Mouse (Mus musculus): Measurements from ENCODE around the gene Trrap. TPM values are rescaled to one million over a fixed set of nuclear protein-coding genes. Genes with fewer than 3 reads are reported as not detected.
"Not testable (repeated sequence)": the region's sequence is repeated elsewhere in the genome, so short reads cannot be mapped to it uniquely, and the experiment has no call there.

The Trrap gene
- 52.5 and 59.5 TPM in 2 replicates for polyA plus RNA-seq (2015; fragmentation: Nextera tagmentation; extraction: Ambion mirVana)

- H3K9me3 ChIP-seq, H3K4me1 ChIP-seq, H3K27me3 ChIP-seq: not testable (repeated sequence)
- Histone ChIP-seq H3K27ac (peak within 1 kb of the TSS; percentile 99), H3K4me3 (peak within 1 kb of the TSS; percentile 98), H3K4me2 (peak within 1 kb of the TSS; percentile 70), H3K36me3 (peaks cover 21% of the 10 kb centered on the region), H3K9ac (peak within 1 kb of the TSS; percentile 94)
- ATAC-seq (ENCODE audit: insufficient number of reproducible peaks, low FRiP score, low TSS enrichment, low read depth), result 0 out of 2 replicates have a peak, but pooled peaks have one; percentile 18
- WGBS, result 78% methylated on average over 14 of the region's 15 CpGs
Measured at GRCm38 (mm10) chr5:144767106-144767798, at the start of gene Trrap. Gene Trrap, plus strand, starts transcription at chr5:144767732.

- Histone ChIP-seq H3K4me1 (peaks cover 10% of the 10 kb centered on the region), H3K9me3 (no peaks in the 10 kb centered on the region), H3K9ac (no peak overlapping the region), H3K27ac (no peak overlapping the region), H3K27me3 (no peaks in the 10 kb centered on the region), H3K4me3 (no peak overlapping the region), H3K36me3 (no peaks in the 10 kb centered on the region), H3K4me2 (no peak overlapping the region)
- WGBS, result 36% methylated on average over 6 of the region's 6 CpGs
- no peak; the same call in 1 of the 2 replicates for ATAC-seq (ENCODE audit: insufficient number of reproducible peaks, low FRiP score, low TSS enrichment, low read depth)
Measured at GRCm38 (mm10) chr5:144719781-144720180, 47.8 kb upstream of the Trrap start.

DNA sequence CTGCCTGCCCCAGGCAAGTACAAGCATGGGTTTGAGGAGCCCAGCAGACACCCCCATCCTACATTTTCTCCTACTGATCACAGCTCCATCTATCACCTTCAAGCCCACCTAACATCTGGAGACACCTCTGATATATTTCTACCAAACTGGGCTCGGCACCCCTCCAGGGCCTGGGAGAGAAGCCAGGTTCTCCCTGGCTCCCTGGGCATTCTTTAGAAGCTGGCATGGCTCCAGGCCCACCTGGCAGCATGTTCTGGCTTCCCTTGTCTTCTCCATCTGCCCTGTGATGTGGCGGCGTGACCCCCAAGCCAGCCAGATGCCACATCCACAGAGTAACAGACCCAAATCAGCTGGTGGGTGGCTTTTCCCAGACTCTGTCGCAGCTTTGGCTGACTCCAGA lies 47.3 kb upstream of the Trrap start:
- H3K9me3 ChIP-seq, result no peaks in the 10 kb centered on the region

DNA sequence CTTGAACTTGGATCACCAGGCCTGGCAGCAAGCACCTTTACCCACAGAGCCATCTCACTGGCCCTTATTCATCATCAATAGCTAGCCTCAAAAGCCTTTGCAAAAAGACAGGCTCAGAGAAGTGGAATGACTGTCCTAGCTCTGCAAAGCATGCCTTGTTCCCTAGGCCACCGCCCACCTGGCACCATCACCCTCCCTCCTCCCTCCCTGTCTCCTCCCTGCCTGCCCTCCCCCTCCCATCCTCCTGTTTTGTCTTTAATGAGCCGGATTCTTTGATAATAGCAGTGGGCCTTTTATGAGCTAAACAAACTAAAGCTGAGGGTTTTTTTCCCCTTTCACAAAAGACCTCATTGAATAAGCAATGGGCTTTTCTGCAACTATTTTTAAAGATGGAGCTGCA lies 42.6 kb upstream of the Trrap start:
- H3K4me3 ChIP-seq, result no peak overlapping the region
- H3K36me3 ChIP-seq, result no peaks in the 10 kb centered on the region
- no peak overlapping the region for H3K9ac ChIP-seq
- H3K27ac ChIP-seq, result no peak overlapping the region
- WGBS, result 27% methylated on average over 2 of the region's 2 CpGs
- no peaks in the 10 kb centered on the region for H3K9me3 ChIP-seq
- no peak overlapping the region for H3K4me2 ChIP-seq
- no peak for ATAC-seq (ENCODE audit: insufficient number of reproducible peaks, low FRiP score, low TSS enrichment, low read depth)
- H3K4me1 ChIP-seq, result peaks cover 7% of the 10 kb centered on the region; the same call in 1 of the 2 replicates
- peaks cover 11% of the 10 kb centered on the region; the same call in 1 of the 2 replicates for H3K27me3 ChIP-seq

More for the DNA sequence above, 47.3 kb upstream of the Trrap start:
- Histone ChIP-seq H3K27ac (no peak overlapping the region), H3K4me3 (no peak overlapping the region), H3K4me1 (peaks cover 10% of the 10 kb centered on the region), H3K4me2 (no peak overlapping the region), H3K27me3 (no peaks in the 10 kb centered on the region), H3K9ac (no peak overlapping the region), H3K36me3 (no peaks in the 10 kb centered on the region)
- ATAC-seq (ENCODE audit: insufficient number of reproducible peaks, low FRiP score, low TSS enrichment, low read depth), result 0 out of 2 replicates have a peak, but pooled peaks have one; percentile 33
- 44% methylated on average over 4 of the region's 4 CpGs for WGBS

DNA sequence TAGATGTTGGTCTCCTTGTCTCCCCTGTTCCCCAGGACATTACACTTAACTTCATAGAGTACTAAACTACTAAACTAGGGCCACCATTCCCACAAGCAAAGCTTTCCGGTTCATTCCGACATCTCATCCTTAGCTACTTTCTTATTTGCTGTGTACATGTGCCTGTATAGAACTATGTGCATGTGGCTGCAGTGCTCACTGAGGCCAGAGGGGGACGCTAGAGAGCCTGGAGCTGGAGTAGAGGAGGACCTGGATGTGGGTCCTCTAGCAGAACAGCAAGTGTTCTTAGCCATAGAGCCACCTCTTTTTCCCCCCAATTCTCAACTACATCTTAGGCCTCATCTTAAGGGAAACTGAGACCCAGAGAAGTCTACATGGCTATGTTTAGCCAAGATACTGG lies 42.0 kb upstream of the Trrap start:
- Histone ChIP-seq H3K9ac (no peak overlapping the region), H3K36me3 (no peaks in the 10 kb centered on the region), H3K4me2 (no peak overlapping the region), H3K9me3 (no peaks in the 10 kb centered on the region), H3K27me3 (peaks cover 11% of the 10 kb centered on the region; the same call in 1 of the 2 replicates), H3K4me3 (no peak overlapping the region), H3K4me1 (peaks cover 1% of the 10 kb centered on the region; the same call in 1 of the 2 replicates), H3K27ac (no peak overlapping the region)
- ATAC-seq (ENCODE audit: insufficient number of reproducible peaks, low FRiP score, low TSS enrichment, low read depth), result no peak
- WGBS, result 77% methylated on average over 3 of the region's 3 CpGs

DNA sequence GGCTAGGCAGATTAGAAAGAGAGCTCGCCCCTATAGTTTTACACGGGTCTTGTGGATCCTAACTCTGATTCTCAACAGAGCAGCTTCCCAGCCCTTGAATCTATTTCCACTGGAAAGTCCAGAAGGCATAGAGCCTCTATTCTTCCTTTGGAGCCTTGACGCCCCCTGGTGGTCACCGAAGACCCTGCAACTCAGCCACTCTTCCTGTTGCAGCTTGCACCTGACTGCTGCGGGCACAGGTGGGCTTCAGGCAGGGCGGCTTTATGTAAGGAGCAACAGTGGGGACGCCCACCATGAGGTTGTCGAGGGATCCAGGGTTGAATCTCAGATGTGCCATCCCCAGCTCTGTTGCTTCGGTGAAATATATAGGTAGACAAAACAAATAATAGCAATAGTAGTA lies 40.4 kb upstream of the Trrap start:
- Histone ChIP-seq H3K9ac (no peak overlapping the region), H3K27ac (no peak overlapping the region), H3K36me3 (no peaks in the 10 kb centered on the region), H3K4me1 (no peaks in the 10 kb centered on the region), H3K9me3 (no peaks in the 10 kb centered on the region), H3K27me3 (peaks cover 11% of the 10 kb centered on the region; the same call in 1 of the 2 replicates), H3K4me3 (no peak overlapping the region), H3K4me2 (no peak overlapping the region)
- no peak for ATAC-seq (ENCODE audit: insufficient number of reproducible peaks, low FRiP score, low TSS enrichment, low read depth)
- WGBS, result 7% methylated on average over 9 of the region's 9 CpGs

GRCm38 (mm10) chr5:144728237-144728636 lies 39.3 kb upstream of the Trrap start:
- H3K27me3 ChIP-seq, result peaks cover 11% of the 10 kb centered on the region; the same call in 1 of the 2 replicates
- ATAC-seq (ENCODE audit: insufficient number of reproducible peaks, low FRiP score, low TSS enrichment, low read depth), result no peak
- no peak overlapping the region for H3K4me3 ChIP-seq
- no peak overlapping the region for H3K9ac ChIP-seq
- no peaks in the 10 kb centered on the region for H3K4me1 ChIP-seq
- H3K36me3 ChIP-seq, result no peaks in the 10 kb centered on the region
- H3K27ac ChIP-seq, result no peak overlapping the region
- no peaks in the 10 kb centered on the region for H3K9me3 ChIP-seq
- 39% methylated on average over 5 of the region's 5 CpGs for WGBS
- no peak overlapping the region for H3K4me2 ChIP-seq

GRCm38 (mm10) chr5:144729216-144729615 lies 38.3 kb upstream of the Trrap start:
- Histone ChIP-seq H3K4me1 (no peaks in the 10 kb centered on the region), H3K9ac (no peak overlapping the region), H3K9me3 (no peaks in the 10 kb centered on the region), H3K4me3 (no peak overlapping the region), H3K27me3 (peaks cover 11% of the 10 kb centered on the region; the same call in 1 of the 2 replicates), H3K4me2 (no peak overlapping the region), H3K27ac (no peak overlapping the region), H3K36me3 (no peaks in the 10 kb centered on the region)
- no peak for ATAC-seq (ENCODE audit: insufficient number of reproducible peaks, low FRiP score, low TSS enrichment, low read depth)
- WGBS, result 79% methylated on average over 8 of the region's 8 CpGs

DNA sequence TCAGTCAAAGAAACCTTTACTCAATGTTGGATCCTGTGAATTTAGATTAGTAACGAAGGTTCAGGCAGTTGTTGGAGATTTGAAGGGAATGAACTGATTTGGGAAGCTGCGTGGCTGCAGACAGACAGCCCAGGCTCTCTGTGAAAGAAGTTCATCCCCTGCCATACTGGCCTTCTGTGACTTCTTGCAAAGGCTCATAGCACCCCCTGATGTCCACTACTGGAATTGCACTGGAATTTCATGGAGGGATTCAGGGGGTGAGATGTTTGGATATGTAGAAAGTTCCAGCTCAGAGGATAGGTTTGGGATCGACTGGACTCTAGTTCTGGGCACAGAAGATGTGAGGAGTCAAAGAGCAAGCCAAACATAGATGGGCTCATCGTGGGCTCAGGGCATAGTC lies 33.6 kb upstream of the Trrap start:
- Histone ChIP-seq H3K27ac (no peak overlapping the region), H3K36me3 (no peaks in the 10 kb centered on the region), H3K4me1 (no peaks in the 10 kb centered on the region), H3K27me3 (no peaks in the 10 kb centered on the region), H3K4me3 (no peak overlapping the region), H3K9ac (no peak overlapping the region), H3K4me2 (no peak overlapping the region), H3K9me3 (no peaks in the 10 kb centered on the region)
- 35% methylated on average over 4 of the region's 4 CpGs for WGBS
- ATAC-seq (ENCODE audit: insufficient number of reproducible peaks, low FRiP score, low TSS enrichment, low read depth), result no peak

DNA sequence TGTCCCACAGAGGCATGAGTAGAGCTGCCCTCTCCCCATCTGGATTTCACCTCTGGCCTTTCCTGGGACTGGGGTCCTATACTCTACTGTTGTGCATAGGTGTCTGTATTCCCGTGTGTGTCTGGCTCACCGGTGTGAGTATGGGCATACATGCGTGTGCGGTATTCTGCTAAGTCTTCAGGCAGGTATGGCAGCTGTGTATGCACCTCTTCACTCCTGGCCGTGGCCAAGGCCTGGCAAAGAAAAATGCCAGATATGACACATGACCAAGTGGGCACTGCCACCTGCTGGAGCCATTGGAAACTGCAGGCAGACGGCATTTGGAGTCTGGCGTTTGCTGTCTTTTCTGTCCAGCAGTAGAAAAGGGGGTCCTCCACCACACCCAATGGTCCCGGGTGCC lies 32.6 kb upstream of the Trrap start:
- Histone ChIP-seq H3K9me3 (no peaks in the 10 kb centered on the region), H3K4me1 (no peaks in the 10 kb centered on the region), H3K27me3 (no peaks in the 10 kb centered on the region), H3K4me2 (no peak overlapping the region), H3K4me3 (no peak overlapping the region), H3K9ac (no peak overlapping the region), H3K27ac (no peak overlapping the region), H3K36me3 (no peaks in the 10 kb centered on the region)
- 30% methylated on average over 8 of the region's 8 CpGs for WGBS
- ATAC-seq (ENCODE audit: insufficient number of reproducible peaks, low FRiP score, low TSS enrichment, low read depth), result no peak

DNA sequence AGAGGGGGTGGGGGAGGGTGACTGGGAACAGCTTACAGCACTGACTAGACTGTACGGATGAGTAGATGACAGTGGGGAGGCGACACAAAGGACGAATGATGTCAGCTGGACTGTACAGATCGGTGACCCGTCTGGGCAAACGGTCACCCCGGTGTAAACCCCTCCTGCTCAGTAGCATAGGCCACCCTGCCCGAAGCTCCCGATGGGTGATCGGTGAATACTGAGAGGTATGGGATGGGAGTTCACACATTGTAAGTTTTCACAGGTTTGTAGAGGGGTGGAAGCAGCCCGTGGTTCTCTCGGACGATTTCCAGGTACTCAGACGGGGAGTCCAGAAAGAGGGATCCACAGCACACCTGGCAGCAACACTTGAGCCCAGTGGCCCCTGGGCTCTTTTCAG lies 30.4 kb upstream of the Trrap start:
- H3K27ac ChIP-seq, result no peak overlapping the region
- H3K9me3 ChIP-seq, result no peaks in the 10 kb centered on the region
- no peak overlapping the region for H3K9ac ChIP-seq
- WGBS, result 86% methylated on average over 14 of the region's 14 CpGs
- no peak overlapping the region for H3K4me2 ChIP-seq
- H3K36me3 ChIP-seq, result no peaks in the 10 kb centered on the region
- H3K4me3 ChIP-seq, result no peak overlapping the region
- ATAC-seq (ENCODE audit: insufficient number of reproducible peaks, low FRiP score, low TSS enrichment, low read depth), result no peak
- H3K4me1 ChIP-seq, result no peaks in the 10 kb centered on the region
- H3K27me3 ChIP-seq, result no peaks in the 10 kb centered on the region

DNA sequence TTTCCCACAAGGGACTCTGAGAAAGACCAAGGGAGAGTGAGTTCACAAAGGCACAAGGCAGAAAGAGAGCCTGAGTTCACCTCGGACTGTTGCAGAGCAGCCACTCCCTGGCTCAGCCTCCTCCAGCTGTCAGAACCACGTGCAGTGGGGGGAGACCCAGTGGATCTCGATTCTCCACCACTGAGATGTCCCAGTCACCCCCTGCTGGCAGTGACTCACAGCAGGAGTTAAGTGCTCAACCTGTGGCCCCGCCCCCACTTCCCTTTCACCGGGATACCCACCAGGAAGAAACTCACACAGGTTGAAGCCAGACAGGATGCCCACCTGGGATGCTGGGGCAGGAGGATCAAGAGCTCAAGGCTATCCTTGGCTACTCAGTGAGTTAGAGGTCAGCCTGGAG lies 15.1 kb upstream of the Trrap start:
- H3K27ac ChIP-seq, result no peak overlapping the region
- no peaks in the 10 kb centered on the region for H3K36me3 ChIP-seq
- no peaks in the 10 kb centered on the region for H3K27me3 ChIP-seq
- H3K4me1 ChIP-seq, result peaks cover 4% of the 10 kb centered on the region
- no peaks in the 10 kb centered on the region for H3K9me3 ChIP-seq
- 6% methylated on average over 5 of the region's 5 CpGs for WGBS
- no peak overlapping the region for H3K4me3 ChIP-seq
- H3K9ac ChIP-seq, result no peak overlapping the region
- no peak for ATAC-seq (ENCODE audit: insufficient number of reproducible peaks, low FRiP score, low TSS enrichment, low read depth)
- H3K4me2 ChIP-seq, result no peak overlapping the region
